Mouse (Mus musculus) erythroid progenitor cell, adult 5-6 weeks (primary cell): ENCODE measurements around the gene B3gnt2. TPM values are rescaled to one million over a fixed set of nuclear protein-coding genes. Genes with fewer than 3 reads are reported as not detected.

ENCODE experiments used
- ATAC-seq: replicated peaks from 2 replicates; pipeline ENCODE4 v1.8.0; 2016; ENCODE audit warnings: moderate number of reproducible peaks, mild to moderate bottlenecking, moderate TSS enrichment, inconsistent platforms; ENCODE audit not compliant: poor library complexity, low FRiP score, severe bottlenecking
- total RNA-seq, 2 experiments: library from RNA; stranded (forward) in 1 of 2; stranded (reverse) in 1 of 2; fragments of 150-400 nt in 1 of 2; fragments of 186-747, 209-891 nt in 1 of 2; gene quantifications; 2 replicates each; pipeline versions ENCODE4 v1.2.3 to v1.2.4; 2015 to 2017; ENCODE audit warnings: low replicate concordance in 2 of 2

Gene B3gnt2
- total RNA-seq (2015; ENCODE audit: low replicate concordance): 0.42 TPM in 1 of 2 replicates, not detected in the other
- 4.4 and 11.2 TPM in 2 replicates for total RNA-seq (2017; ENCODE audit: low replicate concordance)

GRCm38 (mm10) chr11:22860335-22861227 is at the start of gene B3gnt2:
Gene B3gnt2, minus strand, starts transcription at chr11:22860961.
- peak; percentile 31 for ATAC-seq

GRCm38 (mm10) chr11:22906453-22906865 is 45.7 kb upstream of the B3gnt2 start:
- ATAC-seq: no peak

- no peak for ATAC-seq
Observed at GRCm38 (mm10) chr11:22902923-22903322, 42.2 kb upstream of the B3gnt2 start.

- ATAC-seq: no peak
Observed at GRCm38 (mm10) chr11:22900041-22900440, 39.3 kb upstream of the B3gnt2 start.

GRCm38 (mm10) chr11:22897642-22898041 is 36.9 kb upstream of the B3gnt2 start:
- ATAC-seq: no peak

- no peak for ATAC-seq
Observed at GRCm38 (mm10) chr11:22897127-22897526, 36.4 kb upstream of the B3gnt2 start.

GRCm38 (mm10) chr11:22893075-22893474 is 32.3 kb upstream of the B3gnt2 start:
- ATAC-seq: no peak

- ATAC-seq: no peak
Observed at GRCm38 (mm10) chr11:22892466-22892865, 31.7 kb upstream of the B3gnt2 start.

- ATAC-seq: no peak
Observed at GRCm38 (mm10) chr11:22891876-22892275, 31.1 kb upstream of the B3gnt2 start.

GRCm38 (mm10) chr11:22891242-22891641 is 30.5 kb upstream of the B3gnt2 start:
- ATAC-seq: no peak

GRCm38 (mm10) chr11:22889224-22889623 is 28.5 kb upstream of the B3gnt2 start:
- no peak for ATAC-seq

- ATAC-seq: no peak
Observed at GRCm38 (mm10) chr11:22886991-22887390, 26.2 kb upstream of the B3gnt2 start.

GRCm38 (mm10) chr11:22885350-22885749 is 24.6 kb upstream of the B3gnt2 start:
- no peak for ATAC-seq

- no peak for ATAC-seq
Observed at GRCm38 (mm10) chr11:22883676-22884075, 22.9 kb upstream of the B3gnt2 start.

- ATAC-seq: no peak
Observed at GRCm38 (mm10) chr11:22882926-22883325, 22.2 kb upstream of the B3gnt2 start.

- no peak for ATAC-seq
Observed at GRCm38 (mm10) chr11:22880383-22881172, 19.8 kb upstream of the B3gnt2 start.

GRCm38 (mm10) chr11:22879645-22880044 is 18.9 kb upstream of the B3gnt2 start:
- no peak for ATAC-seq

GRCm38 (mm10) chr11:22876680-22877330 is 16.0 kb upstream of the B3gnt2 start:
- ATAC-seq: peak; percentile 67

GRCm38 (mm10) chr11:22875279-22875678 is 14.5 kb upstream of the B3gnt2 start:
- no peak for ATAC-seq

GRCm38 (mm10) chr11:22874747-22875146 is 14.0 kb upstream of the B3gnt2 start:
- ATAC-seq: no peak
